Mouse (Mus musculus) megakaryocyte, adult 5-6 weeks (primary cell): ENCODE results near the gene Mpl. TPM values are rescaled to one million over a fixed set of nuclear protein-coding genes. Genes with fewer than 3 reads are reported as not detected.

ENCODE experiments used
- total RNA-seq, 2 experiments: library from RNA; stranded (forward) in 1 of 2; stranded (reverse) in 1 of 2; fragments of 153-499, 151-499 nt in 1 of 2; fragments of 221-1000, 200-1000 nt in 1 of 2; gene quantifications; 2 replicates each; pipeline versions ENCODE4 v1.2.3 to v1.2.4; 2015 to 2017

Gene Mpl
- total RNA-seq, 2 experiments from 2014 or later: 0.36 TPM; not detected in 1

Other genes with a start within 250 kb of the Mpl start
- gene Ptprf, start 166.1 kb downstream of the Mpl start, total RNA-seq (2015): 1.1 TPM in 2 replicates
- 0.77 and 0.89 TPM in 2 replicates for gene Ptprf, start 166.1 kb downstream of the Mpl start, total RNA-seq (2017)
- gene Szt2, start 48.2 kb downstream of the Mpl start, total RNA-seq (2015): 11.2 and 13.6 TPM in 2 replicates
- 4.1 and 5.5 TPM in 2 replicates for gene Szt2, start 48.2 kb downstream of the Mpl start, total RNA-seq (2017)
- 76.9 and 102 TPM in 2 replicates for gene Med8, start 48.2 kb downstream of the Mpl start, total RNA-seq (2015)
- 82.0 and 106 TPM in 2 replicates for gene Med8, start 48.2 kb downstream of the Mpl start, total RNA-seq (2017)
- 88.6 and 93.9 TPM in 2 replicates for gene Elovl1, start 29.4 kb downstream of the Mpl start, total RNA-seq (2015)
- gene Elovl1, start 29.4 kb downstream of the Mpl start, total RNA-seq (2017): 67.1 and 76.1 TPM in 2 replicates
- gene Cdc20, start 20.2 kb downstream of the Mpl start, total RNA-seq (2015): 47.3 and 47.8 TPM in 2 replicates
- 81.0 and 83.9 TPM in 2 replicates for gene Cdc20, start 20.2 kb downstream of the Mpl start, total RNA-seq (2017)
- gene Tie1, start 32.5 kb upstream of the Mpl start, total RNA-seq (2015): 0.27 and 0.34 TPM in 2 replicates
- gene Tie1, start 32.5 kb upstream of the Mpl start, total RNA-seq (2017): 0.16 and 0.26 TPM in 2 replicates
- gene 2610528J11Rik, start 69.5 kb upstream of the Mpl start, total RNA-seq (2015): not detected in 2 replicates
- gene 2610528J11Rik, start 69.5 kb upstream of the Mpl start, total RNA-seq (2017): not detected in 2 replicates
- 0.18 TPM in 1 of 2 replicates, not detected in the other for gene Tmem125, start 86.5 kb upstream of the Mpl start, total RNA-seq (2015)
- not detected in 2 replicates for gene Tmem125, start 86.5 kb upstream of the Mpl start, total RNA-seq (2017)
- gene Cfap57, start 163.3 kb upstream of the Mpl start, total RNA-seq (2015): not detected in 2 replicates
- 0.16 and 0.18 TPM in 2 replicates for gene Cfap57, start 163.3 kb upstream of the Mpl start, total RNA-seq (2017)
- gene Ebna1bp2, start 163.3 kb upstream of the Mpl start, total RNA-seq (2015): 54.9 and 61.9 TPM in 2 replicates
- gene Ebna1bp2, start 163.3 kb upstream of the Mpl start, total RNA-seq (2017): 46.8 and 63.7 TPM in 2 replicates
- gene Olfr62, start 201.4 kb upstream of the Mpl start, total RNA-seq (2015): not detected in 2 replicates
- gene Olfr62, start 201.4 kb upstream of the Mpl start, total RNA-seq (2017): not detected in 2 replicates
- not detected in 2 replicates for gene Olfr1342, start 235.2 kb upstream of the Mpl start, total RNA-seq (2015)
- not detected in 2 replicates for gene Olfr1342, start 235.2 kb upstream of the Mpl start, total RNA-seq (2017)
- not detected in 2 replicates for gene Olfr1341, start 246.0 kb upstream of the Mpl start, total RNA-seq (2015)
- gene Olfr1341, start 246.0 kb upstream of the Mpl start, total RNA-seq (2017): not detected in 2 replicates